Mouse (Mus musculus) limb, embryonic 13.5 days (tissue): ENCODE measurements at regions not wholly inside any gene's neighbourhood (a gene's known extent, or its start where the extent isn't known, plus 50 kb on each side); places are given as distances from the start of the nearest gene placed in this dataset.
A peak's percentile ranks its signal among the peaks of the same experiment; 100 is the strongest.

Source experiments
- ATAC-seq: fragments of 200-750 bp; cut with Nextera tagmentation; 2 replicates; pipeline ENCODE4 v1.8.0; 2017; ENCODE audit warnings: low read depth, moderate number of reproducible peaks, moderate TSS enrichment; ENCODE audit not compliant: low FRiP score
- H3K27ac ChIP-seq: fragments of 300-500 bp; sonication (generic); 2 replicates; pipeline ENCODE4 v1.5.1; 2015; ENCODE audit warnings: inconsistent platforms, mild to moderate bottlenecking, moderate library complexity
- H3K27me3 ChIP-seq: fragments of 300-500 bp; sonication (generic); 2 replicates; pipeline ENCODE4 v1.6.1; 2015; ENCODE audit warnings: mild to moderate bottlenecking, inconsistent platforms
- H3K36me3 ChIP-seq: fragments of 300-500 bp; sonication (generic); 2 replicates; pipeline ENCODE4 v1.6.1; 2015; ENCODE audit warnings: inconsistent platforms, mild to moderate bottlenecking, moderate library complexity
- H3K4me1 ChIP-seq: fragments of 300-500 bp; sonication (generic); 2 replicates; pipeline ENCODE4 v1.6.1; 2015; ENCODE audit warnings: inconsistent platforms
- H3K4me2 ChIP-seq: fragments of 300-500 bp; sonication (generic); replicated peaks from 2 replicates; pipeline ENCODE4 v1.6.1; 2015; ENCODE audit warnings: inconsistent platforms, mild to moderate bottlenecking, moderate library complexity
- H3K4me3 ChIP-seq: fragments of 300-500 bp; sonication (generic); 2 replicates; pipeline ENCODE4 v1.5.1; 2015; ENCODE audit warnings: moderate library complexity, mild to moderate bottlenecking, inconsistent platforms
- H3K9ac ChIP-seq: fragments of 300-500 bp; sonication (generic); 2 replicates; pipeline ENCODE4 v1.6.1; 2015; ENCODE audit warnings: mild to moderate bottlenecking, inconsistent platforms
- H3K9me3 ChIP-seq: fragments of 300-500 bp; sonication (generic); 2 replicates; pipeline ENCODE4 v1.6.1; 2016; ENCODE audit warnings: inconsistent platforms
- WGBS: fragments of 180-500 bp; shearing (Covaris S2); methylation state at CpG from one replicate; pipeline ENCODE4 v1.1.7; 2015; 5-methylcytosine and 5-hydroxymethylcytosine counted together

- Histone ChIP-seq H3K9ac (no peak overlapping the region), H3K4me3 (no peak overlapping the region), H3K27me3 (no peaks in the 10 kb centered on the region), H3K36me3 (no peaks in the 10 kb centered on the region), H3K4me1 (no peaks in the 10 kb centered on the region), H3K27ac (no peak overlapping the region), H3K4me2 (no peak overlapping the region), H3K9me3 (no peaks in the 10 kb centered on the region)
- ATAC-seq = no peak
- WGBS = 97% methylated on average over 2 of the region's 2 CpGs
These were observed 1172.6 kb upstream of the Lrrc6 start for GRCm38 (mm10) chr15:67673276-67673675.

DNA sequence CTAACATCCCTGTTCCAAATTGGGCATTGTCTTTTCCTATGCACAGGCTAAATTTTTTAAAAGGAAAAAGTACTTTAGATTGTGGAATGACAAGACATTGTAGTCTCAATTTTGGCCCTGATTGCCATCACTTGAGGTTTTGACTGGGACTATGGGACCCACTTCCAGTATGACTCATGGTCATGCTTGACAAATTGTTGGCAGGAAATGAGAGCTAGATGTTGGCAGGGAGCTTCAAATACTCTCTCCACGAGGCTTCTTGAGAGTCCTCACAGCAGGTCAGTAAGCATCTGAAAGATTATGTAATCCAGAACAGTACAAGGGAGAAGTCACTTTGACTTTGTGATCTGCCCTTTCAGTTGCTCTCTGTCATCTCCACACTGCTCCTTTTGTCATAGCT is 1135.4 kb upstream of the Lrrc6 start:
- ATAC-seq = no peak
- 61% methylated on average over 1 of the region's 1 CpGs for WGBS
- H3K9ac ChIP-seq = no peak overlapping the region
- no peak overlapping the region for H3K4me2 ChIP-seq
- no peaks in the 10 kb centered on the region for H3K27me3 ChIP-seq
- H3K4me1 ChIP-seq = no peaks in the 10 kb centered on the region
- no peak overlapping the region for H3K4me3 ChIP-seq
- H3K36me3 ChIP-seq = no peaks in the 10 kb centered on the region
- H3K27ac ChIP-seq = no peak overlapping the region
- H3K9me3 ChIP-seq = no peaks in the 10 kb centered on the region

GRCm38 (mm10) chr15:67626704-67627287 is 1126.1 kb upstream of the Lrrc6 start:
- peak; percentile 78 for ATAC-seq
- H3K4me3 ChIP-seq = no peak overlapping the region
- no peaks in the 10 kb centered on the region for H3K36me3 ChIP-seq
- H3K9ac ChIP-seq = no peak overlapping the region
- H3K27ac ChIP-seq = no peak overlapping the region
- no peaks in the 10 kb centered on the region for H3K27me3 ChIP-seq
- 75% methylated on average over 3 of the region's 3 CpGs for WGBS
- no peaks in the 10 kb centered on the region for H3K4me1 ChIP-seq
- 0 out of 2 replicates have a peak, but pooled peaks cover 2% of the 10 kb centered on the region for H3K9me3 ChIP-seq
- no peak overlapping the region for H3K4me2 ChIP-seq

DNA sequence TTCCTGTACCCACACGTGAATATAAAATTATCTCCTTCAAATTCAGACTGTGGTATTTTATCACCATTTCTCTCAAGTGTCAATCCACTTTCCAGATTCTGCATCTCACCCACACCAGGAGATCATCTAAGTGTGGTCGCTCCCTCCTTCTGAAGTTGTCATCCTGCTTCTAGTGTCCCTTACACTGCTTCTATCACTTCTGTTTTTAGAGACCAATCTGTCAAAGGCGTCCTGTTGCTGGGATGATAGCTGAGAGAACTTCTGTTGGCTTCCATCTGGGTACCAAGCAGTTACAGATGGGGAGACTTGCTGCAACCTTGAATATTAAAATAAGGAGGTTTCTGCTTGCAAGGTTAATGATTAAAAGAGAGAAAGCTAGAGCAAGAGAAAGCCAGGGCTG is 1111.2 kb upstream of the Lrrc6 start:
- H3K9me3 ChIP-seq = no peaks in the 10 kb centered on the region
- H3K4me2 ChIP-seq = no peak overlapping the region
- H3K4me3 ChIP-seq = no peak overlapping the region
- no peaks in the 10 kb centered on the region for H3K27me3 ChIP-seq
- no peaks in the 10 kb centered on the region for H3K36me3 ChIP-seq
- no peak for ATAC-seq
- no peaks in the 10 kb centered on the region for H3K4me1 ChIP-seq
- no peak overlapping the region for H3K9ac ChIP-seq
- no peak overlapping the region for H3K27ac ChIP-seq
- 70% methylated on average over 3 of the region's 3 CpGs for WGBS

DNA sequence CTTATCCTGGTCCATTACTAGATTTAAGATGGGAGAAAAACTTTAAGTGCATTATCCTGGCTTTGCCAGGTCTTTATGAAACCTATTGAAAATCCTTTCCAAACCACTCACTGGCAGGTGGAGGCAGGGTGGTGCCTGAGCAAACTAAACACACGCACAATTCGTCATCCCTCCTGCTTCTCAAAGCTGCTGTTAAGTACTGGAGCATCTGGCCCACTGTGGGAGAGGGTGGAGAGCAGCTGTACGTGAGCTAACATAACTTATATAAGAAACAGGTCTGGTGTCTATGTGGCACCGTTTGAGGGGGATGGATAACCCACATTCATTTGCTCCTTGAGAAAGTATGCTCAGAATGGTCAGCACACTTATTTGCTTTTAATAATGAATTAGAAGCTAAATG is 1097.7 kb upstream of the Lrrc6 start:
- Histone ChIP-seq H3K36me3 (no peaks in the 10 kb centered on the region), H3K9ac (no peak overlapping the region), H3K4me1 (no peaks in the 10 kb centered on the region), H3K27ac (no peak overlapping the region), H3K4me2 (no peak overlapping the region), H3K27me3 (no peaks in the 10 kb centered on the region), H3K4me3 (no peak overlapping the region), H3K9me3 (no peaks in the 10 kb centered on the region)
- ATAC-seq = no peak
- 59% methylated on average over 4 of the region's 4 CpGs for WGBS

- WGBS = 44% methylated on average over 1 of the region's 1 CpGs
- Histone ChIP-seq H3K27me3 (no peaks in the 10 kb centered on the region), H3K27ac (no peak overlapping the region), H3K4me1 (no peaks in the 10 kb centered on the region), H3K4me3 (no peak overlapping the region), H3K9me3 (no peaks in the 10 kb centered on the region), H3K9ac (no peak overlapping the region), H3K36me3 (no peaks in the 10 kb centered on the region), H3K4me2 (no peak overlapping the region)
- no peak for ATAC-seq
These were observed 1075.9 kb upstream of the Lrrc6 start for GRCm38 (mm10) chr15:67576581-67576980.

- Histone ChIP-seq H3K9ac (no peak overlapping the region), H3K27ac (no peak overlapping the region), H3K4me2 (no peak overlapping the region), H3K36me3 (no peaks in the 10 kb centered on the region), H3K27me3 (no peaks in the 10 kb centered on the region), H3K4me1 (no peaks in the 10 kb centered on the region), H3K9me3 (no peaks in the 10 kb centered on the region), H3K4me3 (no peak overlapping the region)
- 56% methylated on average over 1 of the region's 1 CpGs for WGBS
- no peak for ATAC-seq
These were observed 1070.9 kb upstream of the Lrrc6 start for GRCm38 (mm10) chr15:67571614-67572013.

DNA sequence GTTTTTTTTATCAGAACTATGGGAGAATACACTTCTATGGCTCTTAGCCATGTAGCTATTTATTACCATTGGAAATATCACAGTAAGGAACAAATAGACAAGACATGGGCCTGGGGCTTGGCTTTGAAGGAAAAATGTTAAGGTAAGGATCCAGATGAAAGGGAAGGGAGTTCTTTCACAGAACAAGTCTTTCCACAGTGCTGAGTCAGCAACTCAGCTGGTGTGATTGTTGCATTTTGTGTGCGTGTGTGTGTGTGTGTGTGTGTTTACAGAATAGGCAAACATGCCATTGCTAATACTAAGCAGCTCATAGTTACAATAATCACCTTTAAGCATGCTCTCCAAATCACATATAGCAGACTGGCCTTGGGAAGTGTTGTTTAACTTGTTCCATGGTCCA is 1056.6 kb upstream of the Lrrc6 start:
- Histone ChIP-seq H3K27me3 (no peaks in the 10 kb centered on the region), H3K4me1 (no peaks in the 10 kb centered on the region), H3K27ac (no peak overlapping the region), H3K9me3 (no peaks in the 10 kb centered on the region), H3K4me3 (no peak overlapping the region), H3K9ac (no peak overlapping the region), H3K4me2 (no peak overlapping the region), H3K36me3 (no peaks in the 10 kb centered on the region)
- 92% methylated on average over 1 of the region's 1 CpGs for WGBS
- no peak for ATAC-seq

GRCm38 (mm10) chr15:67551911-67552310 is 1051.2 kb upstream of the Lrrc6 start:
- no peak overlapping the region for H3K4me3 ChIP-seq
- H3K36me3 ChIP-seq = no peaks in the 10 kb centered on the region
- H3K4me1 ChIP-seq = no peaks in the 10 kb centered on the region; the same call in 1 of the 2 replicates
- no peak overlapping the region for H3K4me2 ChIP-seq
- no peaks in the 10 kb centered on the region for H3K9me3 ChIP-seq
- H3K27me3 ChIP-seq = no peaks in the 10 kb centered on the region
- H3K9ac ChIP-seq = no peak overlapping the region
- no peak overlapping the region for H3K27ac ChIP-seq
- WGBS = 40% methylated on average over 2 of the region's 2 CpGs
- no peak for ATAC-seq

DNA sequence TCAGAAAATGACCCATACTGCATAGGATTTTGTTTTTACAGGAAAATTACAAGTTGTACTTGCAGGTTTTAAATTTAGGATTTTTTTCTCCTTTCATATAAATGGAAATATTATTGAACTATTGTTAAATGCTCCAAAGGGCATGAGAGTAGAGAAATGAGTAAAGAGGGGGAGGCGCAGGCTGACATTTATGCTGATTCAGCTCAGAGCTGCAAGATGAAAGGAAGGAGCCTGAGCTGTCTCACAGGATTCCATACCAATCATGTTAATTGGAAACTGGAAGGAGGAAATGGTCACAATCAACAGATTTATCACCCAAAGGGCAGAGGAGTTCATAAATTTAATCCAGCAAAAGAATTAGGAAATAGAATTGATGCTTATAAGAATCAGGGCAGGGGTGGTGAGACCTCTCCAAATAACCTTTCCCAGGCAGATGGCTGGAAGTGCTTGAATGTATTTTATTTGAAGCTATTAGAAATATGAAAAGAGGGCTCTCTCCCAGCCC is 1046.2 kb upstream of the Lrrc6 start:
- Histone ChIP-seq H3K9me3 (no peaks in the 10 kb centered on the region), H3K27ac (no peak overlapping the region)

GRCm38 (mm10) chr15:67545745-67546144 is 1045.0 kb upstream of the Lrrc6 start:
- Histone ChIP-seq H3K36me3 (no peaks in the 10 kb centered on the region), H3K4me1 (no peaks in the 10 kb centered on the region; the same call in 1 of the 2 replicates), H3K4me2 (no peak overlapping the region), H3K9me3 (no peaks in the 10 kb centered on the region), H3K9ac (no peak overlapping the region), H3K27me3 (no peaks in the 10 kb centered on the region), H3K4me3 (no peak overlapping the region), H3K27ac (no peak overlapping the region)
- no peak for ATAC-seq
- 91% methylated on average over 6 of the region's 6 CpGs for WGBS

More for the DNA sequence above, 1046.2 kb upstream of the Lrrc6 start:
- H3K27me3 ChIP-seq = no peaks in the 10 kb centered on the region
- WGBS = 31% methylated on average over 1 of the region's 1 CpGs
- H3K4me2 ChIP-seq = no peak overlapping the region
- no peak overlapping the region for H3K4me3 ChIP-seq
- H3K36me3 ChIP-seq = no peaks in the 10 kb centered on the region
- no peak overlapping the region for H3K9ac ChIP-seq
- H3K4me1 ChIP-seq = no peaks in the 10 kb centered on the region; the same call in 1 of the 2 replicates
- ATAC-seq = no peak

DNA sequence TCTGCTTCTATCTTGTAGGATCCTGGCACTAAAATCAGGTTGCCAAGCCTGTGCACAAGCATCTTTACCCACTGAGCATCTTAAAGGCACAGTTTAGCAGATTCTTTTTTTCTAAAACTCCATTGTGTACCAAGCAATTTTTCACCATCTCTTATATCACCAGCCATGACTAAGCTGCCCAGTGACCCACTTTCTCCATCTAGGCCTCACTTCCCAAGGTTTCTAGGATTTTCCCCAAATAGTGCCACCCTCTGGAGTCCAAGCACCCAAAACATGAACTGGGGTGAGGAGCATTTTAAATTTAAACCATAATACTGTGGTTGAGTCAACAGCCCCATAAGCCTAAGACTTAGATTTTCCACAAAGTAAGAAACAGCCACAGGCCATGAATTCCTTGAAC is 1013.0 kb upstream of the Lrrc6 start:
- ATAC-seq = no peak
- Histone ChIP-seq H3K9me3 (no peaks in the 10 kb centered on the region), H3K4me1 (peaks cover 4% of the 10 kb centered on the region; the same call in 1 of the 2 replicates), H3K4me3 (no peak overlapping the region), H3K27ac (no peak overlapping the region), H3K4me2 (no peak overlapping the region), H3K27me3 (no peaks in the 10 kb centered on the region), H3K36me3 (no peaks in the 10 kb centered on the region), H3K9ac (no peak overlapping the region)

- Histone ChIP-seq H3K9ac (no peak overlapping the region), H3K36me3 (no peaks in the 10 kb centered on the region), H3K27ac (no peak overlapping the region), H3K4me3 (no peak overlapping the region), H3K27me3 (no peaks in the 10 kb centered on the region), H3K4me2 (no peak overlapping the region), H3K9me3 (no peaks in the 10 kb centered on the region), H3K4me1 (no peaks in the 10 kb centered on the region)
- ATAC-seq = no peak
- WGBS = 79% methylated on average over 7 of the region's 7 CpGs
These were observed 994.4 kb upstream of the Lrrc6 start for GRCm38 (mm10) chr15:67495001-67495658.
